Mouse (Mus musculus): Measurements from ENCODE around the gene Gm49318.

GRCm38 (mm10) chr9:22116740-22117426 is 45.8 kb upstream of the Gm49318 start, which contains the start of gene Elof1:
- TF ChIP-seq CTCF (IDR thresholded peaks at IDR 0.05; ENCODE audit: insufficient read depth, low read depth, low read length) (no peak), POLR2A (IDR thresholded peaks at IDR 0.05; ENCODE audit: insufficient read depth, low read depth, low read length) (peak; percentile 63; the same call in 1 of the 2 replicates)

All from olfactory bulb, adult 2 months (tissue).